Mouse (Mus musculus) bone marrow macrophage, adult 2 months (primary cell): Measurements from ENCODE around the gene Slc25a38. TPM values are rescaled to one million over a fixed set of nuclear protein-coding genes. Genes with fewer than 3 reads are reported as not detected.

Experiments used
- H3K27ac ChIP-seq: 2 replicates; pipeline ENCODE4 v1.5.1; 2012; ENCODE audit warnings: low read depth, low read length; ENCODE audit not compliant: insufficient read depth
- H3K4me1 ChIP-seq: 2 replicates; pipeline ENCODE4 v1.6.1; 2012; ENCODE audit warnings: low read length; ENCODE audit not compliant: control insufficient read depth, insufficient read depth
- H3K4me3 ChIP-seq: 2 replicates; pipeline ENCODE4 v1.5.1; 2012; ENCODE audit warnings: mild to moderate bottlenecking, low read length, moderate library complexity; ENCODE audit not compliant: insufficient read depth
- CTCF ChIP-seq: IDR thresholded peaks from 2 replicates; pipeline ENCODE4 v1.5.1; 2012; ENCODE audit warnings: low read depth, mild to moderate bottlenecking, low read length, moderate library complexity
- POLR2A ChIP-seq: IDR thresholded peaks from 2 replicates; pipeline ENCODE4 v1.6.1; 2012; ENCODE audit warnings: mild to moderate bottlenecking, low read depth, low read length, borderline replicate concordance
- polyA plus RNA-seq: library from polyadenylated mRNA; stranded (reverse); fragments of >200 nt; gene quantifications from 2 replicates; pipeline ENCODE4 v1.2.4, GENCODE M21; 2012; ENCODE audit not compliant: missing spikeins, insufficient read depth, insufficient read length

Slc25a38 gene
- polyA plus RNA-seq, 1 experiment = 18.5 TPM

- Histone ChIP-seq H3K27ac (no peak overlapping the region), H3K4me3 (no peak overlapping the region), H3K4me1 (peaks cover 16% of the 10 kb centered on the region)
- no peak for TF ChIP-seq CTCF
- TF ChIP-seq POLR2A = no peak
These were observed 24.5 kb downstream of the Slc25a38 start for GRCm38 (mm10) chr9:120134529-120135160.

GRCm38 (mm10) chr9:120135454-120135853 is 25.3 kb downstream of the Slc25a38 start:
- Histone ChIP-seq H3K4me3 (no peak overlapping the region), H3K27ac (no peak overlapping the region)

GRCm38 (mm10) chr9:120140652-120141051 is 30.5 kb downstream of the Slc25a38 start:
- no peaks in the 10 kb centered on the region for H3K4me1 ChIP-seq
- no peak for TF ChIP-seq POLR2A
- peak; percentile 43 for TF ChIP-seq CTCF
- no peak overlapping the region for H3K4me3 ChIP-seq
- H3K27ac ChIP-seq = no peak overlapping the region

More at GRCm38 (mm10) chr9:120135454-120135853, 25.3 kb downstream of the Slc25a38 start:
- H3K4me1 ChIP-seq = peaks cover 10% of the 10 kb centered on the region; the same call in 1 of the 2 replicates
- TF ChIP-seq POLR2A (no peak), CTCF (no peak)

GRCm38 (mm10) chr9:120144474-120144873 is 34.3 kb downstream of the Slc25a38 start:
- Histone ChIP-seq H3K4me1 (no peaks in the 10 kb centered on the region), H3K27ac (no peak overlapping the region), H3K4me3 (no peak overlapping the region)
- TF ChIP-seq POLR2A = no peak
- no peak for TF ChIP-seq CTCF

GRCm38 (mm10) chr9:120149222-120149828 is 39.2 kb downstream of the Slc25a38 start, which contains the start of gene Mobp:
Gene Mobp (plus strand): TSS chr9:120149707.
- H3K4me1 ChIP-seq = no peaks in the 10 kb centered on the region
- no peak for TF ChIP-seq CTCF
- no peak for TF ChIP-seq POLR2A
- no peak within 1 kb of the TSS for H3K27ac ChIP-seq
- no peak within 1 kb of the TSS for H3K4me3 ChIP-seq

GRCm38 (mm10) chr9:120151152-120151551 is 41.0 kb downstream of the Slc25a38 start:
- Histone ChIP-seq H3K4me1 (no peaks in the 10 kb centered on the region), H3K27ac (no peak overlapping the region), H3K4me3 (no peak overlapping the region)
- TF ChIP-seq CTCF (no peak), POLR2A (no peak)

- H3K4me1 ChIP-seq = no peaks in the 10 kb centered on the region
- H3K4me3 ChIP-seq = no peak overlapping the region
- TF ChIP-seq CTCF = no peak
- no peak for TF ChIP-seq POLR2A
- no peak overlapping the region for H3K27ac ChIP-seq
These were observed 41.8 kb downstream of the Slc25a38 start for GRCm38 (mm10) chr9:120151906-120152399.

- TF ChIP-seq CTCF (no peak), POLR2A (no peak)
- Histone ChIP-seq H3K4me1 (no peaks in the 10 kb centered on the region), H3K4me3 (no peak overlapping the region), H3K27ac (no peak overlapping the region)
These were observed 47.9 kb downstream of the Slc25a38 start for GRCm38 (mm10) chr9:120158047-120158446.

- no peak for TF ChIP-seq CTCF
- TF ChIP-seq POLR2A = no peak
- H3K4me1 ChIP-seq = no peaks in the 10 kb centered on the region
- no peak overlapping the region for H3K27ac ChIP-seq
- no peak overlapping the region for H3K4me3 ChIP-seq
These were observed 53.7 kb downstream of the Slc25a38 start for GRCm38 (mm10) chr9:120163862-120164261.

- Histone ChIP-seq H3K4me1 (no peaks in the 10 kb centered on the region), H3K4me3 (no peak overlapping the region), H3K27ac (no peak overlapping the region)
- no peak for TF ChIP-seq CTCF
- no peak for TF ChIP-seq POLR2A
These were observed 57.7 kb downstream of the Slc25a38 start for GRCm38 (mm10) chr9:120167826-120168225.

GRCm38 (mm10) chr9:120171295-120171694 is 61.1 kb downstream of the Slc25a38 start:
- no peaks in the 10 kb centered on the region for H3K4me1 ChIP-seq
- no peak overlapping the region for H3K4me3 ChIP-seq
- TF ChIP-seq CTCF (peak; percentile 46), POLR2A (no peak)

More at GRCm38 (mm10) chr9:120171295-120171694, 61.1 kb downstream of the Slc25a38 start:
- H3K27ac ChIP-seq = no peak overlapping the region

Other genes starting within 250 kb of the Slc25a38 start
- 49.1 and 55.0 TPM in 2 replicates for gene Wdr48, start 215.5 kb upstream of the Slc25a38 start, polyA plus RNA-seq
- gene Gorasp1, start 172.8 kb upstream of the Slc25a38 start, polyA plus RNA-seq = 8.9 and 9.0 TPM in 2 replicates
- gene Ttc21a, start 172.8 kb upstream of the Slc25a38 start, polyA plus RNA-seq = 0.20 and 0.27 TPM in 2 replicates
- 3.0 and 4.1 TPM in 2 replicates for gene Csrnp1, start 125.7 kb upstream of the Slc25a38 start, polyA plus RNA-seq
- not detected in 2 replicates for gene Xirp1, start 86.8 kb upstream of the Slc25a38 start, polyA plus RNA-seq
- 59.9 and 65.4 TPM in 2 replicates for gene Cx3cr1, start 40.5 kb upstream of the Slc25a38 start, polyA plus RNA-seq
- not detected in 2 replicates for gene Ccr8, start 18.3 kb upstream of the Slc25a38 start, polyA plus RNA-seq
- 1,167 and 1,228 TPM in 2 replicates for gene Rpsa, start 17.3 kb downstream of the Slc25a38 start, polyA plus RNA-seq
- gene Mobp, start 39.3 kb downstream of the Slc25a38 start, polyA plus RNA-seq = not detected in 2 replicates
- not detected in 2 replicates for gene Myrip, start 191.1 kb downstream of the Slc25a38 start, polyA plus RNA-seq